Mouse (Mus musculus): ENCODE data around the gene Nap1l1. TPM values are rescaled to one million over a fixed set of nuclear protein-coding genes. Genes with fewer than 3 reads are reported as not detected.

The Nap1l1 gene
- polyA plus RNA-seq (2012; rRNA removed) = 299 and 313 TPM in 2 replicates

DNA sequence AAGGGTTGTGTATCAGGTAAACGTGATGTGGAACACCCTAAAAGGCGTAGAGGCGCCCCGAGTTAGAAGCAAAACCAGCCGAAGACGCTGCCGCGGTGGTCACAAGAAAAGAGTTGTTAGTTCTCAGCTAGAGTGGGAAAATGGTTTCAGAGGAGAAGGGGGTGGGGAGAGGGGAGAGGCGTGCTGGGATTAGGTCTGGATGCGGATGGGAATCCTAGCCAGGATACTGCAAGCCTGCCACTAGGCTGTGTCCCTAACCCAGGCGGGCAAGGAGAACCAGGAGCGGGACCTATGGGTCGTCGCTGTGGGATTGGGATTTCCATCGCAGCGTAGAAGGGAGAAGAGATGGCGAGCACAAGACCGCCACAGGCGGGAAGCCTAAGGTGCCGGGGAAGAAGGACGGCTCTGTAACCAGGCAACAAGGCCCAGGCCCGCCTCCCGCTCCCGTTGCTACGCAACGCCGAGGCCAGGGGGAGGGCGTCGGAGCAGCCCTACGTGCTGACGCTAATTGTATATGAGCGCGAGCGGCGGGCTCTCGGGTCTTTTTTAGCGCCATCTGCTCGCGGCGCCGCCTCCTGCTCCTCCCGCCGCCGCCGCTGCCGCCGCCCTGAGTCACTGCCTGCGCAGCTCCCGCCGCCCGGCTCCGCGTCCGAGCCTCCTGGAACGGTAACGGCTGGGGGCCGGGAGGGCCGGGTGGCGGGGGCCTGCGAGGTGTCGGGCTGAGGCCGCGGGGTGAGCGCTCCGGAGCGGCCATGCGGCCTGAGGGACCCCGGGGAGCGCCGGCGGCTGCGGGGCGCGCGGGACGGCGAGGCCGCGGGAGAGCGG is at the start of gene Nap1l1:
Gene Nap1l1 (plus strand): TSS at position 538 of the 825 bp plus-strand sequence.

DNA sequence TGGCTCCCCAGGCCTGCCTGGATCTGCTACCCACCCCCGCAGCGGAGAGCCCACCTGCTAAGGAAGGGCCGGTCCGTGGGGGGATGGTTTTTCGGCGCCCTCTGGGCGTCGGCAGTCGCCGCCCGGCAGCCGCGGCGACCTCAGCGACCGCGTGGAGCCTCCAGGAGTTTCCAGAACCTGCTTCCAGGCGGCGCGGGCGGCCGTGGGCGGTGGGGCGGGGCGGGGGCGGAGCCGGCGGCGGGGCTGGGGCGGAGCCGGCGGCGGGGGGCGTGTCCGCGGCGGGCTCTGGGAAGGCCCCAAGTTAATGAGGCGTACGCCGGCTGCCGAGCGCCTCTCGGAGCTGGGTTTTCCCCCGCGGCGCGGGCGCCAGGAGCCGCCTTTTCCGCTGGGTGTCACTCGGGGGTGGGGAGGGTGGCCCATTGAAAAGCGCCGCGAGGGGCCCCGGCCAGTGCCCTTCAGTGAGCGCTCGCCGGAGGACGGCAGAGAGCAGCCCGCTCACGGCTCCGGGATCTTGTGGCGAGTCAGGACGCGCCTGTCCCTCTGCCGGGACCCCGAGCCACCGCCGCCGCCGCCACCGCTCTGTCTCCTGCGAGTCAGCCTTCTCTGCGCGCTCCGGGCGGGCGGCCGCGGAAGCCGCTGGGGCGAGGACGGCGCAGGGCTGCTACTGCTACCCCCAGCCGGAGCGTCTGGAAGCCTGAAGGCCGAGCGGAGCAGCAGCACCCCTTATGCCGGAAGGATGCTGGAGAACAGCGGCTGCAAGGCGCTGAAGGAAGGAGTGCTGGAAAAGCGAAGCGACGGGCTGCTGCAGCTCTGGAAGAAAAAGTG is 33.3 kb downstream of the Nap1l1 start, which contains the start of gene Phlda1:
Gene Phlda1 (plus strand): TSS at position 186 of the 825 bp plus-strand sequence.

Other genes with a start within 250 kb of the Nap1l1 start
- gene Bbs10, start 174.5 kb upstream of the Nap1l1 start, polyA plus RNA-seq (2012; rRNA removed) = 4.6 and 4.9 TPM in 2 replicates
- gene Phlda1, start 33.1 kb downstream of the Nap1l1 start, polyA plus RNA-seq (2012; rRNA removed) = 29.2 and 42.7 TPM in 2 replicates